10 mouse cellular contexts compared by ENCODE assay signal in genomic region chr6:128604512-128604911, GRCm38 (mm10). TPM values are rescaled to one million over a fixed set of nuclear protein-coding genes. Genes with fewer than 3 reads are reported as not detected.
DNase-seq lines count a peak whose midpoint lies in the region; ATAC-seq and TF ChIP-seq lines count a peak whose summit lies in the region.
"Had no signal": no experiment of that assay in that cellular context is flagged by ENCODE, and none has a peak within 500 bp of the region (broad histone marks: within the 10 kb centered on the region; RNA-seq: fewer than 3 reads in every experiment).

No protein-coding gene starts in this region.

- no peaks in the 10 kb centered on the region for H3K4me1 ChIP-seq in kidney, embryonic 14.5 days (ENCODE audit: control insufficient read depth, insufficient read depth, low read length)
- H3K4me1 ChIP-seq in ES-E14 (ENCODE audit: control insufficient read depth in 2 of 2, insufficient read depth in 2 of 2, low read length in 2 of 2, poor library complexity in 1 of 2), result no peaks in the 10 kb centered on the region
- H3K4me1 ChIP-seq in liver, postnatal 0 days (ENCODE audit: insufficient read depth), result no peaks in the 10 kb centered on the region
- H3K4me1 ChIP-seq: embryonic facial prominence, embryonic 15.5 days had no signal

- in situ Hi-C loops in ES-E14 (cut with MboI; ENCODE audit: low sequenced_read_pairs in 2 of 2, unreplicated experiment in 2 of 2), result no loop called here

- no peak for ATAC-seq in kidney, embryonic 14.5 days (ENCODE audit: low FRiP score, low TSS enrichment)
- ATAC-seq in liver, postnatal 0 days, result peak; percentile 36; the same call in 1 of the 2 replicates

- WGBS in kidney, embryonic 14.5 days, result 38% methylated on average over 5 of the region's 5 CpGs
- 19% methylated on average over 5 of the region's 5 CpGs for WGBS in liver, postnatal 0 days (ENCODE audit: insufficient replicate concordance)

- H3K36me3 ChIP-seq in kidney, embryonic 14.5 days (ENCODE audit: control insufficient read depth, insufficient read depth, low read length), result no peaks in the 10 kb centered on the region
- no peaks in the 10 kb centered on the region for H3K36me3 ChIP-seq in ES-E14 (ENCODE audit: control insufficient read depth, insufficient read depth, low read length, poor library complexity, severe bottlenecking)
- no peaks in the 10 kb centered on the region for H3K36me3 ChIP-seq in liver, postnatal 0 days (replicated peaks; ENCODE audit: insufficient read depth, low read length)
- H3K36me3 ChIP-seq: embryonic facial prominence, embryonic 15.5 days had no signal

- peak; percentile 12 for DNase-seq in kidney, adult 11 months
- DNase-seq in ES-E14 (ENCODE audit: low read depth, low spot score), result peak; percentile 49
- DNase-seq in brain, embryonic 14.5 days (ENCODE audit: low read depth), result peak; percentile 19
- no peak for DNase-seq in liver, postnatal 0 days
- no peak for DNase-seq in ovary, postnatal 14 days (ENCODE audit: low spot score)
- DNase-seq in ovary, adult 18-20 months (ENCODE audit: low spot score), result no peak
- no peak for DNase-seq in c-Kit-positive CD71-positive TER-119-positive erythroid progenitor cells, embryonic 14.5 days (ENCODE audit: low spot score)

- H3K9me3 ChIP-seq in kidney, embryonic 14.5 days (ENCODE audit: control insufficient read depth, low read length), result no peaks in the 10 kb centered on the region
- no peaks in the 10 kb centered on the region for H3K9me3 ChIP-seq in ES-E14 (ENCODE audit: control insufficient read depth, insufficient read depth, low read depth, low read length)
- no peaks in the 10 kb centered on the region for H3K9me3 ChIP-seq in liver, postnatal 0 days (ENCODE audit: low read length)
- H3K9me3 ChIP-seq: embryonic facial prominence, embryonic 15.5 days had no signal

- no peak overlapping the region for H3K27ac ChIP-seq in kidney, embryonic 14.5 days (ENCODE audit: low read depth, low read length)
- H3K27ac ChIP-seq in ES-E14 (ENCODE audit: insufficient read depth, low read depth, low read length, poor library complexity, severe bottlenecking), result no peak overlapping the region
- no peak overlapping the region for H3K27ac ChIP-seq in liver, postnatal 0 days (ENCODE audit: low read depth)
- H3K27ac ChIP-seq: embryonic facial prominence, embryonic 15.5 days had no signal

- H3K4me3 ChIP-seq in kidney, embryonic 14.5 days (ENCODE audit: low read length), result no peak overlapping the region
- H3K4me3 ChIP-seq in ES-E14 (ENCODE audit: insufficient read depth in 1 of 2, low read depth in 1 of 2, low read length in 2 of 2, poor library complexity in 1 of 2, severe bottlenecking in 1 of 2), result no peak overlapping the region
- H3K4me3 ChIP-seq in liver, postnatal 0 days (ENCODE audit: low read depth, low read length), result no peak overlapping the region
- H3K4me3 ChIP-seq: embryonic facial prominence, embryonic 15.5 days had no signal

- H3K4me2 ChIP-seq in kidney, embryonic 14.5 days (replicated peaks; ENCODE audit: low read depth, low read length), result no peak overlapping the region
- no peak overlapping the region for H3K4me2 ChIP-seq in liver, postnatal 0 days (ENCODE audit: low read depth, low read length)
- H3K4me2 ChIP-seq: embryonic facial prominence, embryonic 15.5 days had no signal

- H3K9ac ChIP-seq in kidney, embryonic 14.5 days (ENCODE audit: low read depth, low read length), result no peak overlapping the region
- no peak overlapping the region for H3K9ac ChIP-seq in ES-E14 (ENCODE audit: insufficient read depth, low read depth, low read length, poor library complexity, severe bottlenecking)
- no peak overlapping the region for H3K9ac ChIP-seq in liver, postnatal 0 days (replicated peaks)
- H3K9ac ChIP-seq: embryonic facial prominence, embryonic 15.5 days had no signal

- H3K27me3 ChIP-seq in kidney, embryonic 14.5 days (ENCODE audit: control insufficient read depth, insufficient read depth, low read length), result no peaks in the 10 kb centered on the region; the same call in 1 of the 2 replicates
- no peaks in the 10 kb centered on the region for H3K27me3 ChIP-seq in liver, postnatal 0 days (ENCODE audit: insufficient read depth, low read length)
- H3K27me3 ChIP-seq: embryonic facial prominence, embryonic 15.5 days had no signal

- peak; percentile 19; the same call in 1 of the 2 replicates for TF ChIP-seq CTCF in brain, embryonic 14.5 days (IDR thresholded peaks at IDR 0.05; ENCODE audit: borderline replicate concordance, extremely low read depth, insufficient read depth, insufficient read length)
- peak; percentile 83 for TF ChIP-seq CTCF in liver, postnatal 0 days (IDR thresholded peaks at IDR 0.05; ENCODE audit: low read depth)

- no peak for TF ChIP-seq POLR2A in brain, embryonic 14.5 days (IDR thresholded peaks at IDR 0.05; ENCODE audit: borderline replicate concordance, extremely low read depth, insufficient read depth, insufficient read length, poor library complexity, severe bottlenecking)

- no peak for TF ChIP-seq EP300 in liver, postnatal 0 days (IDR thresholded peaks at IDR 0.05; ENCODE audit: low read depth)

TF ChIP-seq in ES-E14, 5 proteins besides CTCF, POLR2A, EP300 and RAD21:
- TF ChIP-seq MAFK (IDR thresholded peaks at IDR 0.05; ENCODE audit: insufficient read depth, low read depth, low read length) (no peak), HCFC1 (IDR thresholded peaks at IDR 0.05; ENCODE audit: borderline replicate concordance, insufficient read depth, low read length) (no peak), ZC3H11A (IDR thresholded peaks at IDR 0.05; ENCODE audit: borderline replicate concordance, low read depth, low read length) (peak; percentile 70; the same call in 1 of the 2 replicates), CHD2 (IDR thresholded peaks at IDR 0.05; ENCODE audit: low read depth, low read length) (no peak), ZNF384 (IDR thresholded peaks at IDR 0.05; ENCODE audit: low read depth, low read length) (no peak)

RNA-seq across cellular contexts. Expression of gene Klrb1a, which starts 18.8 kb away (rescaled TPM):
- 0.46 TPM in 1 of 2 replicates, not detected in the other for polyA plus RNA-seq in kidney, embryonic 14.5 days (2014; fragmentation: Nextera tagmentation; extraction: Ambion mirVana)
- total RNA-seq in ES-E14 (2012; rRNA removed), result not detected in 2 replicates
- 0.12 TPM in 1 of 2 replicates, not detected in the other for polyA plus RNA-seq in brain, embryonic 14.5 days (2012; rRNA removed)
- 0.15 and 0.36 TPM in 2 replicates for polyA plus RNA-seq in liver, postnatal 0 days (2015; fragmentation: Nextera tagmentation; extraction: Ambion mirVana)
- total RNA-seq: left cerebral cortex, postnatal 10 days had no signal
- polyA plus RNA-seq: embryonic facial prominence, embryonic 15.5 days had no signal

RNA-seq across cellular contexts. Expression of gene A2ml1, which starts 23.1 kb away (rescaled TPM):
- 0.26 and 0.30 TPM in 2 replicates for polyA plus RNA-seq in kidney, embryonic 14.5 days (2014; fragmentation: Nextera tagmentation; extraction: Ambion mirVana)
- total RNA-seq in ES-E14 (2012; rRNA removed), result not detected in 2 replicates
- 0.83 and 1.2 TPM in 2 replicates for polyA plus RNA-seq in brain, embryonic 14.5 days (2012; rRNA removed)
- polyA plus RNA-seq in liver, postnatal 0 days (2015; fragmentation: Nextera tagmentation; extraction: Ambion mirVana), result 29.7 and 30.6 TPM in 2 replicates

RNA-seq across cellular contexts. Expression of gene Clec2h, which starts 57.7 kb away (rescaled TPM):
- polyA plus RNA-seq in kidney, embryonic 14.5 days (2014; fragmentation: Nextera tagmentation; extraction: Ambion mirVana), result 0.11 TPM in 1 of 2 replicates, not detected in the other
- not detected in 2 replicates for total RNA-seq in ES-E14 (2012; rRNA removed)
- polyA plus RNA-seq in brain, embryonic 14.5 days (2012; rRNA removed), result not detected in 2 replicates
- polyA plus RNA-seq in liver, postnatal 0 days (2015; fragmentation: Nextera tagmentation; extraction: Ambion mirVana), result 0.33 and 0.46 TPM in 2 replicates
- polyA plus RNA-seq: embryonic facial prominence, embryonic 15.5 days had no signal

Comparison
In these comparisons a context has a peak if more than half of its experiments do, and no peak if none do; other contexts are left out.
1. DNase-seq: peak in kidney, adult 11 months (single experiment), ES-E14 (single experiment) and brain, embryonic 14.5 days (single experiment); none in liver, postnatal 0 days (single experiment), ovary, postnatal 14 days (single experiment), ovary, adult 18-20 months (single experiment) and c-Kit-positive CD71-positive TER-119-positive erythroid progenitor cells, embryonic 14.5 days (single experiment).
2. RNA of gene A2ml1, which starts 23.1 kb away (polyA plus RNA-seq): 29.7 to 30.6 TPM in liver, postnatal 0 days; 0.83 to 1.2 TPM in brain, embryonic 14.5 days and 0.26 to 0.30 TPM in kidney, embryonic 14.5 days; every median in the first group is over 10 times any median in the second.